Mouse (Mus musculus) brain, embryonic 14.5 days (tissue): ENCODE measurements around the gene BC025920. TPM values are rescaled to one million over a fixed set of nuclear protein-coding genes. Genes with fewer than 3 reads are reported as not detected.
A peak's percentile ranks its signal among the peaks of the same experiment; 100 is the strongest.

ENCODE experiments used
- DNase-seq: peaks from one replicate; pipeline ENCODE4 v3.0.0-alpha.2; 2011; ENCODE audit warnings: low read depth
- CTCF ChIP-seq: fragments of 200-500 bp; IDR thresholded peaks from 2 replicates; pipeline ENCODE4 v1.5.1; 2012; ENCODE audit warnings: inconsistent platforms, mild to moderate bottlenecking, moderate library complexity, borderline replicate concordance; ENCODE audit not compliant: insufficient read depth, insufficient read length; ENCODE audit errors: extremely low read depth
- POLR2A ChIP-seq: fragments of 200-500 bp; IDR thresholded peaks from 2 replicates; pipeline ENCODE4 v1.6.1; 2012; ENCODE audit warnings: mild to moderate bottlenecking, inconsistent platforms, borderline replicate concordance; ENCODE audit not compliant: poor library complexity, insufficient read depth, insufficient read length, severe bottlenecking; ENCODE audit errors: extremely low read depth
- polyA plus RNA-seq: library from polyadenylated mRNA; depleted of rRNA; stranded (reverse); fragments of >200 nt; gene quantifications from 2 replicates; pipeline ENCODE4 v1.2.3, GENCODE M21; 2012; rRNA removed

BC025920 gene
- 5.5 and 6.7 TPM in 2 replicates for polyA plus RNA-seq

- TF ChIP-seq CTCF (no peak), POLR2A (peak; percentile 52; the same call in 1 of the 2 replicates)
- DNase-seq, result peak; percentile 99
These were observed at the start of gene BC025920 for GRCm38 (mm10) chr10:81605974-81606751. BC025920 (plus strand) TSS chr10:81606270.

- DNase-seq, result no peak
- TF ChIP-seq POLR2A (no peak), CTCF (peak; percentile 46)
These were observed 49.8 kb upstream of the BC025920 start for GRCm38 (mm10) chr10:81556282-81556681.

GRCm38 (mm10) chr10:81557491-81557890, 48.6 kb upstream of the BC025920 start:
- no peak for TF ChIP-seq POLR2A
- TF ChIP-seq CTCF, result no peak
- DNase-seq, result no peak

- DNase-seq, result peak; percentile 63
- TF ChIP-seq POLR2A, result peak; percentile 67; the same call in 1 of the 2 replicates
- TF ChIP-seq CTCF, result no peak
These were observed 46.9 kb upstream of the BC025920 start, which contains the start of gene Aes for GRCm38 (mm10) chr10:81559163-81559626. Aes (plus strand) TSS chr10:81559488.

GRCm38 (mm10) chr10:81559627-81560539, 46.2 kb upstream of the BC025920 start:
- TF ChIP-seq POLR2A (peak; percentile 6; the same call in 1 of the 2 replicates), CTCF (no peak)
- DNase-seq, result peak; percentile 64

GRCm38 (mm10) chr10:81560719-81561459, 45.2 kb upstream of the BC025920 start:
- DNase-seq, result no peak
- no peak for TF ChIP-seq CTCF
- no peak for TF ChIP-seq POLR2A

GRCm38 (mm10) chr10:81562411-81562810, 43.7 kb upstream of the BC025920 start:
- TF ChIP-seq POLR2A (no peak), CTCF (no peak)

GRCm38 (mm10) chr10:81563481-81563880, 42.6 kb upstream of the BC025920 start:
- no peak for TF ChIP-seq POLR2A
- TF ChIP-seq CTCF, result no peak
- DNase-seq, result no peak

More at GRCm38 (mm10) chr10:81562411-81562810, 43.7 kb upstream of the BC025920 start:
- DNase-seq, result no peak

- no peak for DNase-seq
- no peak for TF ChIP-seq POLR2A
- no peak for TF ChIP-seq CTCF
These were observed 41.9 kb upstream of the BC025920 start for GRCm38 (mm10) chr10:81564216-81564615.

- no peak for TF ChIP-seq POLR2A
- TF ChIP-seq CTCF, result peak; percentile 79
- DNase-seq, result peak; percentile 71
These were observed 41.3 kb upstream of the BC025920 start for GRCm38 (mm10) chr10:81564734-81565133.
